Mouse (Mus musculus): Measurements from ENCODE around the gene Nr1d1. TPM values are rescaled to one million over a fixed set of nuclear protein-coding genes. Genes with fewer than 3 reads are reported as not detected.

Nr1d1 gene
- polyA plus RNA-seq, 1 experiment, result 27.7 TPM

DNA sequence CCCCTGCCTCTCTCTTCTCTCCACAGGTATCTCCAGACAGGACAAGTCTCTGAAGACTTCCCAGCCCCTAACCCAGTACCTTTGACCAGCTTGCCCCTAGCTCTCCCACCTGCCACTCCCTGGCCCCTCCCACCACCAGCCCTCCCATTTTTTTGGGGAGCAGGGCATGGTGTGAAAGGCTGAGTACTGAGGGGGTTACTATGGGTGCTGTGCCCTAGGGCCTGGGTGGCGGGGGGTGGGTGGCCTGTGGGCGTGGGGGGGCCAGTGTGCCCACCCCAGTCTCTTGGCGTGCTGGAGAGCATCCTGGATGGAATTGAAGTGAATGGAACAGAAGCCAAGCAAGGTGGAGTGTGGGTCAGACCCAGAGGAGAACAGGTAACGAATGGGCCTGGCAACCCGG, 21.9 kb downstream of the Nr1d1 start:
- 95% methylated on average over 5 of the region's 5 CpGs for WGBS
- TF ChIP-seq POLR2A (IDR thresholded peaks at IDR 0.05; ENCODE audit: low read depth, low read length) (no peak), CTCF (IDR thresholded peaks at IDR 0.05; ENCODE audit: extremely low read depth, insufficient read depth, insufficient read length, insufficient replicate concordance) (no peak)
- H3K4me3 ChIP-seq (ENCODE audit: extremely low read depth, insufficient read depth, insufficient read length), result no peak overlapping the region
- H3K4me1 ChIP-seq (ENCODE audit: control insufficient read depth, insufficient read depth, insufficient read length), result peaks cover 18% of the 10 kb centered on the region
- no peaks in the 10 kb centered on the region for H3K36me3 ChIP-seq (ENCODE audit: control insufficient read depth, insufficient read depth, low read length)
- no peaks in the 10 kb centered on the region for H3K27me3 ChIP-seq (ENCODE audit: control insufficient read depth, insufficient read depth, low read length)
- no peak for DNase-seq (ENCODE audit: low read depth in 1 of 2, low spot score in 2 of 2)
- H3K27ac ChIP-seq (ENCODE audit: insufficient read depth, low read length), result no peak overlapping the region

DNA sequence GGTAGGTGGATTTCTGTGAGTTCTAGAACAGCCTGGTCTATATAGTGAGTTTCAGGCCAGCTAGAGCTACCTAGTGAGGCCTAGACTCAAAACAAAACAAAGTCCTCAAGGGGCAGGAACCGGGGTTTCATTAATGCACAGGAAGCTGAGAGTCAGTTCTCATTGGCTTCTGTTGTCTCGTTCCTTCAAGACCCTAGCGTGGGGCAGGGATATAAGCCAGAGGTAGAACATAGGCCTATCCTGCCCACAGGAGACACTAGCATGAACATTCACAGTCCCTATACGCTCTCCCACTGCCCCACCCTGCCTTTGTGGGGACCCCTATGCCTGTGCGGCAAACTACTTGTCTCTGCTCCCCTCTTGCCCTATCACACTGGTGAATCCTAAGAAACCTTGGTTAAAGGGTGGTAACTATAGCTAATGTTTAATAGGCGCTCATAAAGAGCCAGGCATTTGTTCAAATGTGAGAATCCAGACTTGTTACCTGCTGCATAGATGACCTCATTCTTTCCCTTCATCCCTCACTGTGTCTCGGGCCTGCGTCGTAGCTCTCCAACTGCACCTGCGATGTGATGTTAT, 22.5 kb downstream of the Nr1d1 start:
- Histone ChIP-seq H3K27me3 (ENCODE audit: control insufficient read depth, insufficient read depth, low read length) (no peaks in the 10 kb centered on the region), H3K4me3 (ENCODE audit: extremely low read depth, insufficient read depth, insufficient read length) (no peak overlapping the region), H3K4me1 (ENCODE audit: control insufficient read depth, insufficient read depth, insufficient read length) (peaks cover 23% of the 10 kb centered on the region), H3K36me3 (ENCODE audit: control insufficient read depth, insufficient read depth, low read length) (no peaks in the 10 kb centered on the region), H3K27ac (ENCODE audit: insufficient read depth, low read length) (no peak overlapping the region)
- no peak for DNase-seq (ENCODE audit: low read depth in 1 of 2, low spot score in 2 of 2)
- TF ChIP-seq POLR2A (IDR thresholded peaks at IDR 0.05; ENCODE audit: low read depth, low read length) (no peak), CTCF (IDR thresholded peaks at IDR 0.05; ENCODE audit: extremely low read depth, insufficient read depth, insufficient read length, insufficient replicate concordance) (no peak)
- WGBS, result 78% methylated on average over 10 of the region's 10 CpGs

DNA sequence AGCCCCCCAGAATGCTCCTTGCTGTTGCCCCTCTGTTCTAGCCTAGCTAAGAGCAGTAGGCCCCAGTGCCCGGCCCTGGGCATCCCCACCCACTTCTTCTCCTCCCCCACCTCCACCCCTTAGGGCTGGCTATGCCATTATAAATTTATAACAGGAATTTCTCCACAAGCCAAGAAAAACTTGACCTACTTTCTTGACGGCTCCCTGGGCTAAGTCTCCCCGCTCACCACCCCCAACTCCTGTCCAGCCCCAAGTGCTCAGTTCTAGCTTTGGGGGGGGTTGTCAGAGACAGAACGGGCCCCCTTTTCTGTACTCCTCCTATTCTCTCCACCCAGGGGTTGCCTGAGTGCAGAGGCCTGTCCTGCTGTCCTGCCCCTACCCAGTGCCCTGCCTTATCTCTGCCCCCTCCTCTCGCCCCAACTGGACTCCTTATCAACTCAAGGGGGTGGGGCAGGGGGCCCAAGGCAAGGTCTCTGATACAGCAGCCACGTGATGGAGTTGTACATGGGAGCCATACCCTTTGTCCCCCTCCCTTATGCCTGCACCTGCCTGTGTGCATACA, 23.8 kb downstream of the Nr1d1 start:
- no peak for DNase-seq (ENCODE audit: low read depth in 1 of 2, low spot score in 2 of 2)
- Histone ChIP-seq H3K36me3 (ENCODE audit: control insufficient read depth, insufficient read depth, low read length) (no peaks in the 10 kb centered on the region), H3K27ac (ENCODE audit: insufficient read depth, low read length) (no peak overlapping the region), H3K4me3 (ENCODE audit: extremely low read depth, insufficient read depth, insufficient read length) (no peak overlapping the region), H3K27me3 (ENCODE audit: control insufficient read depth, insufficient read depth, low read length) (no peaks in the 10 kb centered on the region), H3K4me1 (ENCODE audit: control insufficient read depth, insufficient read depth, insufficient read length) (peaks cover 35% of the 10 kb centered on the region)
- TF ChIP-seq POLR2A (IDR thresholded peaks at IDR 0.05; ENCODE audit: low read depth, low read length) (no peak), CTCF (IDR thresholded peaks at IDR 0.05; ENCODE audit: extremely low read depth, insufficient read depth, insufficient read length, insufficient replicate concordance) (no peak)
- WGBS, result 48% methylated on average over 6 of the region's 6 CpGs

DNA sequence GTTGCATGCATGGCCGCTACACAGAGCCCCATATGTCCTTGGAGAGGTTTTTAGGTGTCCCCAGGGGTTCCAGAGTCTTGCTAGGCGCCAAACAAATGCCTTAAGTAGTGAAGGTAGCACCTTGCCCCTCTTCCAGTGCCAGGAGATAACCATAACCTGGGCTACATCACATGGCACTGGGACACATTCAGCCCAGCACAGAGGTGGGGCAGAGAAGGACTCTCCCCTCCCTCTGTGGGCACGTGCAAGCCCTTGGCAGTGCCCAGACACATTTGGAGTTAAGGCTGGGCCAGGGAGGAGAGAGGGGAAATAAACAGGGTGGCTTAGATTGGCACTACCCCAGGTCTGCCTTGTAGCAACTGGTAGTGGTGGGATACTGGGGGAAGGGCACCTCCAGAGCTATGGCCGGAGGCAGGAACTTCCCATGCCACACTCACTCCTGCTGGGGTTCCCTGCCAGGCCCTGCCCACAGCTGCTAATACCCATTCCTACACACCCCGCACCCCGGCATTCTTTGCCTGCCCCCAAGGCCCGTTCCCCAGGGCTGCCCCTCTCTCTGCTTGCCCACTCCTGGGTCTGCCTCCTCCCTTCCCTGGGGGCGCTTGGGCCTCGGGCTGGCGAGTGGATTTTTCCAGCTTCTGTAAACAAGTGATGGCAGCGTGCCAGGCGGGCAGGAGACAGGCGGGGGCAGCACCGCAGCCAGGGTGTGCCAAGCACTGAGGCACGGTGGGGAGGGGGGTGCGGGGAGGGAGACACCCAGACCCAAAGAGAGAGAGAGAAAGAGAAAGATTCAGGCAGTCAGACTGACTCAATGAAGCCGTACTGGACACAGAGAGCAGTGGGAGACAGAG, 24.6 kb downstream of the Nr1d1 start:
- no peaks in the 10 kb centered on the region for H3K36me3 ChIP-seq (ENCODE audit: control insufficient read depth, insufficient read depth, low read length)
- TF ChIP-seq POLR2A (IDR thresholded peaks at IDR 0.05; ENCODE audit: low read depth, low read length), result no peak
- TF ChIP-seq CTCF (IDR thresholded peaks at IDR 0.05; ENCODE audit: extremely low read depth, insufficient read depth, insufficient read length, insufficient replicate concordance), result no peak
- no peak overlapping the region for H3K27ac ChIP-seq (ENCODE audit: insufficient read depth, low read length)
- peaks cover 42% of the 10 kb centered on the region for H3K4me1 ChIP-seq (ENCODE audit: control insufficient read depth, insufficient read depth, insufficient read length)
- 27% methylated on average over 17 of the region's 17 CpGs for WGBS
- H3K27me3 ChIP-seq (ENCODE audit: control insufficient read depth, insufficient read depth, low read length), result no peaks in the 10 kb centered on the region
- DNase-seq (ENCODE audit: low read depth in 1 of 2, low spot score in 2 of 2), result no peak
- no peak overlapping the region for H3K4me3 ChIP-seq (ENCODE audit: extremely low read depth, insufficient read depth, insufficient read length)

DNA sequence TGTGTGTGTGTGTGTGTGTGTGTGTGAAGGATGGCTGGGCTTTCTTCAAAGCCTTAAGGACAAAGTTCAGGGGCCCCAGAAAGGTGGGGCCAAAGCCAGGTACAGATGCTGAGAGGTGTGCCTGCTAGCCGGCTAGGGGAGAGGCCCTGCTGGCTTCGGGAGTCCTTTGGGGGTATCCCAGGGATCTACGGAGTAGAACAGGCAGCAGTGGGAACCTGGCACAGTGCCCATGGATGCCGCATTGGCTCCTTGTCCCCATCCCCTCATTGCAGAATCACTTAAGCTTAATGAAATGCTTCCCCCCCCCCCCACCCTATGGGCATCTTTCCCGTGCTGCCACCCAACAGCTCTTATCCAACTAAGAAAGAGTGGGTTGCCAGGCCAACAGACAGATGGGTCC, 25.4 kb downstream of the Nr1d1 start:
- no peak for DNase-seq (ENCODE audit: low read depth in 1 of 2, low spot score in 2 of 2)
- no peaks in the 10 kb centered on the region for H3K36me3 ChIP-seq (ENCODE audit: control insufficient read depth, insufficient read depth, low read length)
- no peak for TF ChIP-seq POLR2A (IDR thresholded peaks at IDR 0.05; ENCODE audit: low read depth, low read length)
- no peak for TF ChIP-seq CTCF (IDR thresholded peaks at IDR 0.05; ENCODE audit: extremely low read depth, insufficient read depth, insufficient read length, insufficient replicate concordance)
- no peak overlapping the region for H3K4me3 ChIP-seq (ENCODE audit: extremely low read depth, insufficient read depth, insufficient read length)
- WGBS, result 71% methylated on average over 5 of the region's 5 CpGs
- H3K27me3 ChIP-seq (ENCODE audit: control insufficient read depth, insufficient read depth, low read length), result no peaks in the 10 kb centered on the region
- no peak overlapping the region for H3K27ac ChIP-seq (ENCODE audit: insufficient read depth, low read length)
- H3K4me1 ChIP-seq (ENCODE audit: control insufficient read depth, insufficient read depth, insufficient read length), result peaks cover 42% of the 10 kb centered on the region

DNA sequence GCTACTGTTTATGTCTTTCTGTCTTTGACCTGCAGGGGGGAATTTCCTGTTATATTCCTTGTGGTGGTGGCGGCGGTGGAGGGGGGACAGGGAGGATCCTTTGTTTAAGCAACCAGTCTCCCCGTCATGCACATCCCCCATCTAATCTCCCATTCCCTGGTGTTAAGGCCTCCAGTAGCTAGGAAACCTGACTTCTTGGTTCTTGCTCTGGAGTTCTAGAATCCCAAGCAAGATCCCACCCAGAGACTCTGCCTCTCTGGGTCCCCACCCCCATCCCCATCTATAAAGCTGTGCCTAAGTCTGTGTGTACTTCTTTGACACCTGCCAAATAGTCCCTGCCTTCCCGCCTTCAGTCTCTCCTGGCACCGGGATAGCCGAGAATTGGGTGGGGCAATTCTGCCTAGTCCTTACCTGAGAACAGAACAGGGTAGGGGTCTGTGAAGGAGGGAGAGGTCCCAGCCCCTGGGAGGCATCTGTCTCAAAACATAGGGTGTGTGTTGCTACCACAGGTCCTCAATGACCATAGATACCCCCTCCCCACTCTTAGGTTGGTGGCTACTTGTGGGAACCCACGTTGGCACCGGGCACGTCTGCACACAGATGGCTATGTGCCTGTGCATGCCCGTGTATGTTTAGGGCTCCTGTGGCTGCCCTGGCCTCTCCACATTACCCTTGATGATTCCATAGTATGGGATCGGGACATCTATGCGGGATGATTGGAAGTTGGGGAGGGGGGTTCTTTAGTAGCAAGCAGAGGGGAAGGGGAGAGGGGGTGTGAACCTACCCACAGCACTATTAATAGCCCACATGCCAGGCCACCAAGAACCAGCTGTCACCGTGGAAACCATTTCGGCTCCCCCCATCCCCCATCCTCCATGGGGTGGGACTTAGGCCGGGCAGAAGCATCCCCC, 26.4 kb downstream of the Nr1d1 start:
- 53% methylated on average over 15 of the region's 15 CpGs for WGBS
- no peak overlapping the region for H3K4me3 ChIP-seq (ENCODE audit: extremely low read depth, insufficient read depth, insufficient read length)
- no peaks in the 10 kb centered on the region for H3K27me3 ChIP-seq (ENCODE audit: control insufficient read depth, insufficient read depth, low read length)
- DNase-seq (ENCODE audit: low read depth in 1 of 2, low spot score in 2 of 2), result no peak
- TF ChIP-seq POLR2A (IDR thresholded peaks at IDR 0.05; ENCODE audit: low read depth, low read length) (no peak), CTCF (IDR thresholded peaks at IDR 0.05; ENCODE audit: extremely low read depth, insufficient read depth, insufficient read length, insufficient replicate concordance) (no peak)
- peaks cover 38% of the 10 kb centered on the region for H3K4me1 ChIP-seq (ENCODE audit: control insufficient read depth, insufficient read depth, insufficient read length)
- H3K36me3 ChIP-seq (ENCODE audit: control insufficient read depth, insufficient read depth, low read length), result no peaks in the 10 kb centered on the region
- no peak overlapping the region for H3K27ac ChIP-seq (ENCODE audit: insufficient read depth, low read length)

Data from spleen, adult 2 months (tissue).